Mouse (Mus musculus): ENCODE measurements around the gene Rpe. TPM values are rescaled to one million over a fixed set of nuclear protein-coding genes. Genes with fewer than 3 reads are reported as not detected.
"Not testable (repeated sequence)": the region's sequence is repeated elsewhere in the genome, so short reads cannot be mapped to it uniquely, and the experiment has no call there.

The Rpe gene
- polyA plus RNA-seq, 1 experiment from 2014 or later = 58.9 TPM

- Histone ChIP-seq H3K36me3 (ENCODE audit: control insufficient read depth, insufficient read depth, low read length) (no peaks in the 10 kb centered on the region), H3K4me2 (ENCODE audit: low read depth, low read length) (no peak overlapping the region), H3K9me3 (ENCODE audit: control insufficient read depth, low read length) (no peaks in the 10 kb centered on the region), H3K27me3 (ENCODE audit: control insufficient read depth, insufficient read depth, low read depth, low read length) (no peaks in the 10 kb centered on the region), H3K4me1 (replicated peaks; ENCODE audit: control insufficient read depth, insufficient read depth, low read length) (no peaks in the 10 kb centered on the region), H3K4me3 (ENCODE audit: low read length) (no peak overlapping the region), H3K9ac (ENCODE audit: low read length) (no peak overlapping the region), H3K27ac (ENCODE audit: low read length) (no peak overlapping the region)
- 43% methylated on average over 1 of the region's 1 CpGs for WGBS
- no peak for ATAC-seq (ENCODE audit: low read depth)
Measured at GRCm38 (mm10) chr1:66692308-66692707, 8.3 kb upstream of the Rpe start.

- Histone ChIP-seq H3K27me3 (ENCODE audit: control insufficient read depth, insufficient read depth, low read depth, low read length) (no peaks in the 10 kb centered on the region), H3K9ac (ENCODE audit: low read length) (no peak overlapping the region), H3K4me2 (ENCODE audit: low read depth, low read length) (no peak overlapping the region), H3K9me3 (ENCODE audit: control insufficient read depth, low read length) (no peaks in the 10 kb centered on the region), H3K36me3 (ENCODE audit: control insufficient read depth, insufficient read depth, low read length) (no peaks in the 10 kb centered on the region), H3K27ac (ENCODE audit: low read length) (no peak overlapping the region), H3K4me1 (replicated peaks; ENCODE audit: control insufficient read depth, insufficient read depth, low read length) (no peaks in the 10 kb centered on the region), H3K4me3 (ENCODE audit: low read length) (no peak overlapping the region)
- ATAC-seq (ENCODE audit: low read depth) = no peak
- WGBS = 80% methylated on average over 8 of the region's 8 CpGs
Measured at GRCm38 (mm10) chr1:66692780-66693392, 7.7 kb upstream of the Rpe start.

GRCm38 (mm10) chr1:66694266-66694665 lies 6.4 kb upstream of the Rpe start:
- H3K9me3 ChIP-seq (ENCODE audit: control insufficient read depth, low read length) = no peaks in the 10 kb centered on the region
- no peak for ATAC-seq (ENCODE audit: low read depth)
- no peaks in the 10 kb centered on the region for H3K27me3 ChIP-seq (ENCODE audit: control insufficient read depth, insufficient read depth, low read depth, low read length)
- no peaks in the 10 kb centered on the region for H3K4me1 ChIP-seq (replicated peaks; ENCODE audit: control insufficient read depth, insufficient read depth, low read length)
- no peak overlapping the region for H3K27ac ChIP-seq (ENCODE audit: low read length)
- 67% methylated on average over 5 of the region's 5 CpGs for WGBS
- H3K4me3 ChIP-seq (ENCODE audit: low read length) = no peak overlapping the region
- no peaks in the 10 kb centered on the region for H3K36me3 ChIP-seq (ENCODE audit: control insufficient read depth, insufficient read depth, low read length)
- no peak overlapping the region for H3K4me2 ChIP-seq (ENCODE audit: low read depth, low read length)
- no peak overlapping the region for H3K9ac ChIP-seq (ENCODE audit: low read length)

GRCm38 (mm10) chr1:66695296-66695695 lies 5.3 kb upstream of the Rpe start:
- Histone ChIP-seq H3K9ac (ENCODE audit: low read length) (no peak overlapping the region), H3K4me3 (ENCODE audit: low read length) (no peak overlapping the region), H3K36me3 (ENCODE audit: control insufficient read depth, insufficient read depth, low read length) (no peaks in the 10 kb centered on the region), H3K4me2 (ENCODE audit: low read depth, low read length) (no peak overlapping the region), H3K27me3 (ENCODE audit: control insufficient read depth, insufficient read depth, low read depth, low read length) (no peaks in the 10 kb centered on the region), H3K27ac (ENCODE audit: low read length) (no peak overlapping the region), H3K9me3 (ENCODE audit: control insufficient read depth, low read length) (no peaks in the 10 kb centered on the region), H3K4me1 (replicated peaks; ENCODE audit: control insufficient read depth, insufficient read depth, low read length) (no peaks in the 10 kb centered on the region)
- 51% methylated on average over 7 of the region's 7 CpGs for WGBS
- no peak for ATAC-seq (ENCODE audit: low read depth)

- H3K27me3 ChIP-seq (ENCODE audit: control insufficient read depth, insufficient read depth, low read depth, low read length); H3K4me1 ChIP-seq (replicated peaks; ENCODE audit: control insufficient read depth, insufficient read depth, low read length); ATAC-seq (ENCODE audit: low read depth); H3K4me3 ChIP-seq (ENCODE audit: low read length); H3K9ac ChIP-seq (ENCODE audit: low read length); H3K36me3 ChIP-seq (ENCODE audit: control insufficient read depth, insufficient read depth, low read length); H3K4me2 ChIP-seq (ENCODE audit: low read depth, low read length); H3K9me3 ChIP-seq (ENCODE audit: control insufficient read depth, low read length); H3K27ac ChIP-seq (ENCODE audit: low read length): not testable (repeated sequence)
- WGBS = 86% methylated on average over 10 of the region's 10 CpGs
Measured at GRCm38 (mm10) chr1:66699630-66700029, 1.0 kb upstream of the Rpe start.

- WGBS = 51% methylated on average over 5 of the region's 5 CpGs
- H3K9me3 ChIP-seq (ENCODE audit: control insufficient read depth, low read length) = no peaks in the 10 kb centered on the region
- no peak overlapping the region for H3K9ac ChIP-seq (ENCODE audit: low read length)
- peak overlapping the region; percentile 88 for H3K4me3 ChIP-seq (ENCODE audit: low read length)
- H3K4me2 ChIP-seq (ENCODE audit: low read depth, low read length) = peak overlapping the region; percentile 24
- ATAC-seq (ENCODE audit: low read depth) = peak; percentile 35
- H3K27me3 ChIP-seq (ENCODE audit: control insufficient read depth, insufficient read depth, low read depth, low read length) = no peaks in the 10 kb centered on the region
- peaks cover 9% of the 10 kb centered on the region for H3K4me1 ChIP-seq (replicated peaks; ENCODE audit: control insufficient read depth, insufficient read depth, low read length)
- no peaks in the 10 kb centered on the region for H3K36me3 ChIP-seq (ENCODE audit: control insufficient read depth, insufficient read depth, low read length)
- H3K27ac ChIP-seq (ENCODE audit: low read length) = no peak overlapping the region
Measured at GRCm38 (mm10) chr1:66700149-66700692, 410 bp upstream of the Rpe start.

- Histone ChIP-seq H3K27ac (ENCODE audit: low read length) (no peak overlapping the region), H3K4me2 (ENCODE audit: low read depth, low read length) (peak overlapping the region; percentile 75), H3K4me1 (replicated peaks; ENCODE audit: control insufficient read depth, insufficient read depth, low read length) (peaks cover 9% of the 10 kb centered on the region), H3K9me3 (ENCODE audit: control insufficient read depth, low read length) (no peaks in the 10 kb centered on the region), H3K27me3 (ENCODE audit: control insufficient read depth, insufficient read depth, low read depth, low read length) (no peaks in the 10 kb centered on the region), H3K9ac (ENCODE audit: low read length) (peak overlapping the region; percentile 85), H3K36me3 (ENCODE audit: control insufficient read depth, insufficient read depth, low read length) (no peaks in the 10 kb centered on the region), H3K4me3 (ENCODE audit: low read length) (peak overlapping the region; percentile 88)
- 22% methylated on average over 2 of the region's 2 CpGs for WGBS
- no peak for ATAC-seq (ENCODE audit: low read depth)
Measured at GRCm38 (mm10) chr1:66701576-66701940, 927 bp downstream of the Rpe start.

GRCm38 (mm10) chr1:66702623-66703345 lies 2.2 kb downstream of the Rpe start:
- H3K4me2 ChIP-seq (ENCODE audit: low read depth, low read length) = no peak overlapping the region
- H3K4me1 ChIP-seq (replicated peaks; ENCODE audit: control insufficient read depth, insufficient read depth, low read length) = peaks cover 9% of the 10 kb centered on the region
- ATAC-seq (ENCODE audit: low read depth) = no peak
- H3K4me3 ChIP-seq (ENCODE audit: low read length) = no peak overlapping the region
- H3K9ac ChIP-seq (ENCODE audit: low read length) = no peak overlapping the region
- no peaks in the 10 kb centered on the region for H3K9me3 ChIP-seq (ENCODE audit: control insufficient read depth, low read length)
- H3K36me3 ChIP-seq (ENCODE audit: control insufficient read depth, insufficient read depth, low read length) = 0 out of 2 replicates have a peak, but pooled peaks cover 2% of the 10 kb centered on the region
- no peak overlapping the region for H3K27ac ChIP-seq (ENCODE audit: low read length)
- 70% methylated on average over 4 of the region's 4 CpGs for WGBS
- no peaks in the 10 kb centered on the region for H3K27me3 ChIP-seq (ENCODE audit: control insufficient read depth, insufficient read depth, low read depth, low read length)

GRCm38 (mm10) chr1:66704523-66704922 lies 3.9 kb downstream of the Rpe start:
- no peak for ATAC-seq (ENCODE audit: low read depth)
- 67% methylated on average over 6 of the region's 6 CpGs for WGBS
- no peak overlapping the region for H3K27ac ChIP-seq (ENCODE audit: low read length)

More at GRCm38 (mm10) chr1:66704523-66704922, 3.9 kb downstream of the Rpe start:
- Histone ChIP-seq H3K4me2 (ENCODE audit: low read depth, low read length) (no peak overlapping the region), H3K9ac (ENCODE audit: low read length) (no peak overlapping the region), H3K27me3 (ENCODE audit: control insufficient read depth, insufficient read depth, low read depth, low read length) (no peaks in the 10 kb centered on the region), H3K4me3 (ENCODE audit: low read length) (no peak overlapping the region), H3K9me3 (ENCODE audit: control insufficient read depth, low read length) (no peaks in the 10 kb centered on the region), H3K4me1 (replicated peaks; ENCODE audit: control insufficient read depth, insufficient read depth, low read length) (peaks cover 9% of the 10 kb centered on the region), H3K36me3 (ENCODE audit: control insufficient read depth, insufficient read depth, low read length) (peaks cover 5% of the 10 kb centered on the region; the same call in 1 of the 2 replicates)
